Mouse (Mus musculus) small intestine, adult 2 months (tissue): ENCODE data around the gene Foxf2. TPM values are rescaled to one million over a fixed set of nuclear protein-coding genes. Genes with fewer than 3 reads are reported as not detected.

Experiments used
- H3K27ac ChIP-seq: fragments of 200-500 bp; 2 replicates; pipeline ENCODE4 v1.5.1; 2012; ENCODE audit warnings: low read depth, low read length, control low read depth, inconsistent platforms; ENCODE audit not compliant: insufficient read depth
- H3K27me3 ChIP-seq: fragments of 200-500 bp; 2 replicates; pipeline ENCODE4 v1.6.1; 2012; ENCODE audit warnings: mild to moderate bottlenecking, moderate library complexity, low read length, inconsistent platforms; ENCODE audit not compliant: control insufficient read depth, insufficient read depth
- H3K36me3 ChIP-seq: fragments of 200-500 bp; 2 replicates; pipeline ENCODE4 v1.6.1; 2012; ENCODE audit warnings: mild to moderate bottlenecking, low read length, control low read depth, inconsistent platforms; ENCODE audit not compliant: control insufficient read depth, insufficient read depth
- H3K4me1 ChIP-seq: fragments of 200-500 bp; 2 replicates; pipeline ENCODE4 v1.6.1; 2012; ENCODE audit warnings: low read length, inconsistent platforms, mixed read lengths; ENCODE audit not compliant: control insufficient read depth, insufficient read depth, insufficient read length
- H3K4me3 ChIP-seq: fragments of 200-500 bp; 2 replicates; pipeline ENCODE4 v1.5.1; 2012; ENCODE audit warnings: low read depth, mild to moderate bottlenecking, control low read depth, inconsistent platforms, low read length, moderate library complexity
- CTCF ChIP-seq: fragments of 200-500 bp; IDR thresholded peaks from 2 replicates; pipeline ENCODE4 v1.5.1; 2012; ENCODE audit warnings: low read depth, mild to moderate bottlenecking, control low read depth, inconsistent platforms, low read length, moderate library complexity, mixed read lengths; ENCODE audit not compliant: insufficient replicate concordance, insufficient read length; ENCODE audit errors: extremely low read depth
- POLR2A ChIP-seq: fragments of 200-500 bp; IDR thresholded peaks from 2 replicates; pipeline ENCODE4 v1.6.1; 2012; ENCODE audit warnings: low read depth, mild to moderate bottlenecking, control low read depth, inconsistent platforms, low read length, moderate library complexity
- WGBS: fragments of 180-500 bp; shearing (Covaris S2); methylation state at CpG from one replicate; pipeline ENCODE4 v1.1.7; 2018; 5-methylcytosine and 5-hydroxymethylcytosine counted together
- polyA plus RNA-seq: library from polyadenylated mRNA; depleted of rRNA; stranded (reverse); fragments of >200 nt; gene quantifications from 2 replicates; pipeline ENCODE4 v1.2.3, GENCODE M21; 2012

The Foxf2 gene
- polyA plus RNA-seq, 1 experiment, result 41.4 TPM

DNA sequence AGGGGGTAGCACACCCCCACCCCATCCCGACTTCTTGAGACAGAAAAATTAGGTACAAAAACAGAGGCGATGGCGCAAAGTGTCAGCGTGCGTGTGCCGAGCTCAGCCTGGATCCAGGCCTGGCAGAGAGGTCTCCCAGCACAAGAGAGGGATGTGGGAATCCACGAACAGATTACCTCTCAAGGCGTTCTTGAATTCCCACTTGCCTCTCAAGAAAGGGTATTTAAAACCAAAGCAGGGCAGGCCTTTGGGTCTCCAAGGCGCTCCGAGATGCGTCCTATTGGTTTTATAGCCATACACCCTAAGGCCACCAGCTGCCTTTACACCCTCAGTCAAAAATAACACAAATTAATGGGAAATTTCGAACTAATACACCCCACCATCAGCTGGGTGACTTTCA lies 4.4 kb downstream of the Foxf2 start:
- Histone ChIP-seq H3K27me3 (peaks cover 56% of the 10 kb centered on the region), H3K27ac (peak overlapping the region; percentile 7; the same call in 1 of the 2 replicates), H3K36me3 (no peaks in the 10 kb centered on the region), H3K4me1 (peaks cover 6% of the 10 kb centered on the region; the same call in 1 of the 2 replicates), H3K4me3 (peak overlapping the region; percentile 65)
- TF ChIP-seq POLR2A (no peak), CTCF (no peak)
- 16% methylated on average over 12 of the region's 12 CpGs for WGBS

DNA sequence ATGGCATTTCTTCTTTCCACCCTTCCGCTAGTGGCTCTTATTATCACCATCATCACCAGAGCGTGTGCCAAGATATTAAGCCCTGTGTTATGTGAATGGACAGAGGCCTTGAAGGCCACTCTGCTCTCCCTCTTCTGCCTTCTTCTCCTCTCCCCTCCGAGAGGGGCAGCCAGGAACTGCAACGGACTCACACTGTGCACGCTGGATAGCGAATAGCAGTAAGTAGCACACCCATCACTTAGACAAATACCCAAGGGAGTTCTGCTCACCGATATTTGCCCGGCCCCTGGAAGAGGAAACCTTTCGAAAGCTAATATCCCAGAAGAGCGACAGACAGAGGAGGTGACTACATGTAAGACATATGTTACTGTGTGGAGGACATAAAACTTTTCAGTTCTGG lies 4.9 kb downstream of the Foxf2 start:
- no peak for TF ChIP-seq CTCF
- TF ChIP-seq POLR2A, result no peak
- 12% methylated on average over 10 of the region's 10 CpGs for WGBS
- H3K4me3 ChIP-seq, result peak overlapping the region; percentile 31
- H3K27ac ChIP-seq, result peak overlapping the region; percentile 7
- H3K4me1 ChIP-seq, result peaks cover 6% of the 10 kb centered on the region; the same call in 1 of the 2 replicates
- no peaks in the 10 kb centered on the region for H3K36me3 ChIP-seq
- H3K27me3 ChIP-seq, result peaks cover 51% of the 10 kb centered on the region

DNA sequence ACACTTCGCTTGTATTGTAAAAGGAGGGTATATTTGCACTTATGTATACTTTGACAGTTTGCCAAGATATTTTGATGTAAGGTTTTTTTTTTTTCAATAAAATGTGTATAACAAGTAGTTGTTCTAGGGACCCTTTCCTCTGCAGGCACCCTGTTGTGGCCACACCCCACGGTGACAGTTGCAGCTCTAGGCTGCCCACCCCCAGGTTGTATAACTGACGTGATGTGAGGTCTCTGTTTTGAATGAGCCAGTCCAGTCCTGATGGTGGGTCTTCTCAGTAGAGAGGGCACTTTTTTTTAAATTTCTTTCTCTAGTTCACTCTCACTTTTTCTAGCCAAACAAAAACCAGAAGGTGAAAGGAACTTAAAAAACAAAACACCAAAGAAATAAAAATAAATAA lies 5.7 kb downstream of the Foxf2 start:
- TF ChIP-seq POLR2A (no peak), CTCF (no peak)
- H3K27me3 ChIP-seq, result peaks cover 44% of the 10 kb centered on the region
- WGBS, result 16% methylated on average over 3 of the region's 3 CpGs
- peaks cover 4% of the 10 kb centered on the region; the same call in 1 of the 2 replicates for H3K4me1 ChIP-seq
- no peak overlapping the region for H3K27ac ChIP-seq
- no peaks in the 10 kb centered on the region for H3K36me3 ChIP-seq
- no peak overlapping the region for H3K4me3 ChIP-seq

DNA sequence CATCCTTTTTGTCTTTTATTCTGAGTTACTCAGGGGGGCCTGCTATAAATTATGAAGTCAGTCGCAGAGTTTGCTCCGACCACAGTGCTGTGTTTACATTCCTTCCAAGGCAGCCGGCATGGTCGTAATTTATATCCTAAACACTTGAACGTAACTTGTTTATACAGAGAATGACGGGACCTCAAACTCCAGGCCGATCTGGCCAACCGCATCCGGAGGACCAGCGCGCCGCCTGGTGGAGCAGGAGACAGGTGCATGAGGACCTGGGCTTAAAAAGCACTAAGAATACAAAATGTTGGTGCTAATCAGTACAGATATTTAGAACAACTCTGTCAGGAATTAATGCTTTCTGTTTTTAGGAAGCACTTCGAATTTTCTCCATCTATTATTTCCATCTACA lies 6.8 kb downstream of the Foxf2 start:
- no peaks in the 10 kb centered on the region; the same call in 1 of the 2 replicates for H3K4me1 ChIP-seq
- peaks cover 32% of the 10 kb centered on the region for H3K27me3 ChIP-seq
- H3K4me3 ChIP-seq, result no peak overlapping the region
- no peaks in the 10 kb centered on the region for H3K36me3 ChIP-seq
- peak; percentile 87 for TF ChIP-seq CTCF
- TF ChIP-seq POLR2A, result no peak
- H3K27ac ChIP-seq, result no peak overlapping the region
- WGBS, result 1% methylated on average over 13 of the region's 13 CpGs

DNA sequence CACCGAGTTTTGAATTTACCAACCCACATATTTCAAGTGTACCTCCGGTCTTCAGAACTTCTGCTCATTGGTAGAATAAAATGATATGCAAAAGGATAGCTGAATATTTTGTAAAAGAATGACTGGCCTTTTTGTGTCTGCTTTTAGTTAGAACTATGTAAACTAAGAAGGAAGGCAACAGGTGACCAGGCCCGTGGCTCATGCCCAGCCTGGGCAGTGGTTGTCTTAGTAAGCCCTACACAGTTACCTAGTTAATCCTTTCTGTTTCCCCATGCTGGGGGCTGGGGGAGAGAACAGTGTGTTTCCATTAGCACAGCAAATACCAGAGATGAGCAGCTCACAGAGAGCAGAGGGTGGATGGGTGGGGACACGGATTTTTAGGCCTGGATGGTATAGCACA lies 7.6 kb downstream of the Foxf2 start:
- Histone ChIP-seq H3K4me1 (no peaks in the 10 kb centered on the region; the same call in 1 of the 2 replicates), H3K27ac (no peak overlapping the region), H3K27me3 (peaks cover 25% of the 10 kb centered on the region), H3K4me3 (no peak overlapping the region), H3K36me3 (no peaks in the 10 kb centered on the region)
- WGBS, result 76% methylated on average over 4 of the region's 4 CpGs
- TF ChIP-seq CTCF (no peak), POLR2A (no peak)

DNA sequence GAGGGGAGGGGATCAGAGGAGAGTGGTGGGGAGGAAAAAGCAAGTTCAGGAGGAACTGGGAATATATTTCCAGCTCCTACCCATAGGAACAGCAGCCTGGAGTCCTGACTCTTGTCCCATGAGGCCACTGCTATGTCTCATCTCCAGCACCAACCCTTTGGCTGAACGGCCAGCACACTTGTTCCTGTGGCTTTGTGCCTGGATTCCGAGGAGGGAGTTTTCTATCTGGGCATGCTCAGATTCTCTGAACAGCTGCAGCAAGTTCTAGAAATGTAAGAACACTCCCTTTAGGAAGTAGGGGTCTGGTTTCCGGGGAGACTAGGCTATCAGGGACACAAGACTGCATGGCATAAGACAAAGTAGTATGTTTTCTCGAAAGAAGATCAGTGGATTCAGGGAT lies 9.9 kb downstream of the Foxf2 start:
- WGBS, result 50% methylated on average over 4 of the region's 4 CpGs
- peaks cover 3% of the 10 kb centered on the region for H3K27me3 ChIP-seq
- H3K4me1 ChIP-seq, result no peaks in the 10 kb centered on the region
- H3K4me3 ChIP-seq, result no peak overlapping the region
- H3K36me3 ChIP-seq, result no peaks in the 10 kb centered on the region
- H3K27ac ChIP-seq, result no peak overlapping the region
- TF ChIP-seq POLR2A (no peak), CTCF (no peak)

DNA sequence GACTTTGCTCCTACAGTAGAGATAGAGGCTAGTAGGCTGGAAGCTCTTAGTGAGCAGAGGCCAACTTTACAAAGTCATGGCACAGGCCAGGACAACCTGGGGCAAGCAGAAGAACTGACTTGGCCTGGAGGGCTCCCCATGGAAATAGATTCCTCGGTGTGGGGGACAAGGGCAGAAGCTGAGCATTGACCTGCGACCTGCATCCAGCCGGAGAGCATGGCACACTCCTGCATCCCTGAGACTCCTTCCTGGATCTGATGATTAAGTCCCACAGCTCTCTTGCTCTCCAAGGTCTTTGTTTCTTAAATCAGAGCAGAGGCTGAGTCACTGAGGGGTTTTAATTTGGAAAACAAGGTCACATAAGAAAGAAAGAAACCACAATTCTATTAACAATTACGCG lies 15.9 kb downstream of the Foxf2 start:
- H3K4me1 ChIP-seq, result no peaks in the 10 kb centered on the region
- no peak overlapping the region for H3K4me3 ChIP-seq
- no peak overlapping the region for H3K27ac ChIP-seq
- 88% methylated on average over 5 of the region's 5 CpGs for WGBS
- TF ChIP-seq CTCF (no peak), POLR2A (no peak)
- no peaks in the 10 kb centered on the region for H3K36me3 ChIP-seq
- H3K27me3 ChIP-seq, result no peaks in the 10 kb centered on the region

DNA sequence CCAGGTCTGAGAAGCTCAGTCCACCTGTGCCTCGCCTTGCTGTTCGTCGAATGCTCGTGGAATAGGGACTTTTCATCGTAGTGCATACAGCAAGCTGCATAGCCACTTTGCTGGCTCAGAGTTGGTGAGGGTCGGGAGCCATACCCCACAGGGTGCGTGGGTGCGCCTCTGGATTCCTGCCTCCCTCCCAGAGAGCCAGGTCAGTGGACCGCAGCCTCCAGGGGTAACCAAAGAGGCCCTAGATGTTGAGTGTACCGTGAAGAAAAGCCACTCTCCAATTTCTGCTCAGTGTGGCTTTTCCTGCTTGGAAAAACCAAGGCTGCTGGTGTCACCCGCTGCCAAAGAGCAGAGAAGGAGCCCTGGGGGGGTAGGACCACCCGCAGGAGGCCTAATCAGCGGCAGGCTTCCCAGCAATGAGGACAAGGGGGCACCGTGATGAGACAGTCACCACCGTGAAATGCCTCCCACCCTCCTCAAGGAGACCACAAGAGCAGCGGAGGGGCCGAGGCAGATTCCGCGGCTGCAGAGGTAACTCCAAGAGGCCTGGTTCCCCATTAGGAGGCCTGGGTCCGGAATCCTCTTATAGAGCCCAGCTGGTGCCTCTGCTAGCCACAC lies 26.6 kb downstream of the Foxf2 start:
- Histone ChIP-seq H3K27ac (no peak overlapping the region), H3K36me3 (no peaks in the 10 kb centered on the region), H3K27me3 (no peaks in the 10 kb centered on the region), H3K4me3 (no peak overlapping the region), H3K4me1 (no peaks in the 10 kb centered on the region)
- TF ChIP-seq CTCF (no peak), POLR2A (no peak)
- 90% methylated on average over 20 of the region's 20 CpGs for WGBS
